Mouse (Mus musculus) spleen, adult 12 weeks (tissue): ENCODE measurements around the gene Dnmt1.
A peak's percentile ranks its signal among the peaks of the same experiment; 100 is the strongest.

ENCODE experiments used
- DNase-seq: peaks from one replicate; pipeline ENCODE4 v3.0.0; 2022; ENCODE audit warnings: low spot score

Gene Dnmt1

GRCm38 (mm10) chr9:20879097-20879792 lies 80.4 kb downstream of the Dnmt1 start, which contains the start of gene Angptl6:
Gene Angptl6 (minus strand): TSS chr9:20879727.
- no peak for DNase-seq

GRCm38 (mm10) chr9:20878710-20879065 lies 81.0 kb downstream of the Dnmt1 start:
- DNase-seq: no peak

DNA sequence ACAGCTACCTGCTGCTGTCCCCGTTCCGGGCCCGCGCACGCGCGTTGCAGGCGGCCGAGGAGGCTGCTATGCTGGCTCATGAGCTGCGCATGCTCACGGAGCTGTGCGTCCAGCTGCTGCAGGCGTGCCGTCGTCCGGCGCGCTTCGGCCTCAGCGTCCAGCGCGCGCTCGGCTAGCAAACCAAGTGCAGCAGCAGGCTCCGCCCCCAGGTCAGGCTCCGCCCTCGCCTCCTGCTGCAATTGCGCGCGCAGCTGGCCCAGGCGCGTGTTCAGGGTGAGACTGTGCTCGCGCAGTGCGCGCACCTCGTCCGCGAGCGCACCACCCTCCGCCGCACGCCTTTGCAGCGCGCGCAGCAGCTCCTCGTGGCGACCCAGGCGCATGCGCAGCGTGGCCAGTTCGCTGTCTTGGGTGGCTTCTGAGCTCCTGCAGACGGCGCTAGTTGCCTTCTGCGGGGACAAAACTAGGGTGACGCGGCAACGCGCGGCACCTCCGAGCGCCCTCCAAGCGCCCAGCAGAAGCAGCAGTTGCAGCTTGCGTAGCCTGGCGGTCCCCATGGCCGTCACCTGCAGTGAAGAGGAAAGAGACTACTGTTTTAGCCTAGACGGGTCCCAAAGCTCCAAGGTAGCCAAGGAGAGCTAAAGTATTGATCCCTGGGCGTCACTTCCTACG lies 81.5 kb downstream of the Dnmt1 start:
- peak; percentile 99 for DNase-seq

GRCm38 (mm10) chr9:20877118-20878040 lies 82.3 kb downstream of the Dnmt1 start:
- no peak for DNase-seq

GRCm38 (mm10) chr9:20876318-20877117 lies 83.2 kb downstream of the Dnmt1 start:
- no peak for DNase-seq

DNA sequence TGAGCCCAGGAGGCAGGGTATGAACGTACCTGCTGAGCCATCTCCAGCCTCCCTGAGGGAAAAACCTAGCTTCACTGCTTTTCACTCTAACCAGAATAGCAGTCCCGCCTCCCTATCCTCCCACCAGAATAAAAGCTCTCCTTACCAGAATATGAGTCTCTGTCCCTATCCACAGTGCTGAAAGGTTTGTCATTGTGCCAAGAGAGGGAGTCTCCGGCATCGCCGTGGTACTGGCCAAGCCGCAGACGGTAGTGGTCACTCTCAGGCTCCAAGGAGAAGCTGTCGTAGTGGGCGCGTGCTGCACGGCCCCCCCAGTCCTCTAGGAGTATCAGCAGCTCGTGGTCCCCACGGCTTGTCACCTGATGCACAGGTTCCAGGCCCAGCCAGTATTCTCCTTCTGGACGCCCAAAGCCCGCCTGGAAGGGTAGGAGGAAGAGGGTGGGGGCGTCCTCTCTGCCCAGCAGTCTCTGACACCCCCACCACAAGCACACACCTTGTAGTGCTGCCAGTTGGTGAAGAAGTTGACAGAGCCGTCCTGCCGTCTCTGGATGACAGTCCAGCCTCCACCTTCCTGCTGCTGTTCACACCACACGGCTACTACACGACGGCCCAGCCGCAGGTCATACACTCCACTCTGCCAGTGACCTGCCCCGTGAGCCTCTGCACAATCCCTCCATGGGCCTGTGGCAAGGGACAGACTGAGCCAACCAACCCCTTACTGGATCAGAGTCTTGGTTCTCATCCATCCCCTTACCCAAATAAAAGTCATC lies 84.5 kb downstream of the Dnmt1 start:
- DNase-seq: no peak

GRCm38 (mm10) chr9:20873521-20873920 lies 86.2 kb downstream of the Dnmt1 start:
- no peak for DNase-seq

- no peak for DNase-seq
Observed at GRCm38 (mm10) chr9:20872991-20873390, 86.7 kb downstream of the Dnmt1 start.

- DNase-seq: no peak
Observed at GRCm38 (mm10) chr9:20870211-20871173, 89.2 kb downstream of the Dnmt1 start.

DNA sequence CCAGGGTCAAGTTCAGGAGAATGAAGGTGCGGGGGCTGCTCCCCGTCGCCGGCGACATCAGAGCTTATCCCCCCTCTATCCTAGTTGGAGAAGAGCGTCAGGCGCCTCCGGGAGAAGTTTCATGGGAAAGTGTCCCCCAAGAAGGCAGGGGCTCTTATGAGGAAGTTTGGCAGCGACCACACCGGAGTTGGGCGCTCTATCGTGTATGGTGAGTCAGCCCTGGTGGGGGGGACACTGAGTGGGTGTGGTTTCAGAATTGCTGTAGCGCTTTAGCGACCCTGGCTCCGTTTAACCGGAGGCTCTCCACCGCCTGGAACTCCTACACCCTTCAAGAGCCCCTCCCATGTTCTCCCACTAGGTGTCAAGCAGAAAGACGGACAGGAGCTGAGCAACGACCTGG lies 90.4 kb downstream of the Dnmt1 start:
- no peak for DNase-seq

DNA sequence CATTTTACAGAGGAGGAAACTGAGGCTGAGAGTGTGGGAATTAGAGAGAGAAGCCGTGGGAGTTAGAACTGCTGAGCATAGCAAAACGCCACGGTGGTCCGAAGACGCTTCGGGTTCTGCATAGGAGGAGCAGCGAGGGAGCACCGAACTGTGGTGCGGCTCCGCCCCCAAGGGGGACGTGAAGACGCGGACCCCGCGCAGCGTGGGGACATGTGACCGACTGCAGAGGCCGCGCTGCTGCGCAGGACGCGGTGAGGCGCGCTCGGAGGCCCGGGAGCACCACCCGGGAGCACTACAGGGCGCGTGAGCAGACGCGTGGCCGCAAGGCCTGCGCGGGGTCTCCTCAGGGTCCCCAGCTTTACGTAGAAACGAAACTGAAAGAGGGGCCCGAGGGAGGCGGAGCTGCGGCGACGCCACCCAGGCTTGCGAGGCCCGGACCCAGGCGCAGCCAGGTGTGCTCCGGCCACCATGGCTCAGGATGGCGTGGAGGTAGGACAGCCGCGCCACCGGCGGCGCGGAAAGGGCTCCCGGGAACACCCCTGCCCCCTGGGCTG lies 91.2 kb downstream of the Dnmt1 start, which contains the start of gene A230050P20Rik:
Gene A230050P20Rik, plus strand, starts transcription at position 195 of the 554 bp plus-strand sequence.
- no peak for DNase-seq

- no peak for DNase-seq
Observed at GRCm38 (mm10) chr9:20866879-20867278, 92.8 kb downstream of the Dnmt1 start.

GRCm38 (mm10) chr9:20862225-20862624 lies 97.5 kb downstream of the Dnmt1 start:
- no peak for DNase-seq

- DNase-seq: no peak
Observed at GRCm38 (mm10) chr9:20861821-20862220, 97.9 kb downstream of the Dnmt1 start.

DNA sequence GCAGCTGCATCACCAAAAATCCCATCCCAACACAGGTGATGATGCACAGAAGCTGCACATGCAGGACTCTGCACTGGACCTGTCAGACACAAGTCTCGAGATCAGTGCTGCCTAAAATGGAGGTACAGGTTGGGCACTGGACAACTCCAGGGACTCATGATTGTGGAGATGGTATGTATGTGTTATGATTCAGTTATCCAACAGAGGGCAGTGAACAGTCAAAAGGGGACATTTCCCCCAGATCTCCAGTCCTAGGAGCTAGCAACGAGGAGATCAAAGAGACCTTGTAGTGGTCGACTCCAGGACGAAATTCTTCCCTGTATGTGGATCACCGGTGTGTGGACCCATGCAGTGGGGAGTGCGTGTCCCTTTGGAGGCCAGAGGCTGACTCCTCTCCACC lies 99.8 kb downstream of the Dnmt1 start:
- DNase-seq: no peak
